Mouse (Mus musculus) liver, adult (tissue): ENCODE measurements around the gene S1pr4.

Experiments
- GATA4 ChIP-seq: IDR thresholded peaks from 2 replicates; pipeline ENCODE4 v1.6.1; 2014; ENCODE audit warnings: mild to moderate bottlenecking, low read length; ENCODE audit not compliant: insufficient replicate concordance

S1pr4 gene

DNA sequence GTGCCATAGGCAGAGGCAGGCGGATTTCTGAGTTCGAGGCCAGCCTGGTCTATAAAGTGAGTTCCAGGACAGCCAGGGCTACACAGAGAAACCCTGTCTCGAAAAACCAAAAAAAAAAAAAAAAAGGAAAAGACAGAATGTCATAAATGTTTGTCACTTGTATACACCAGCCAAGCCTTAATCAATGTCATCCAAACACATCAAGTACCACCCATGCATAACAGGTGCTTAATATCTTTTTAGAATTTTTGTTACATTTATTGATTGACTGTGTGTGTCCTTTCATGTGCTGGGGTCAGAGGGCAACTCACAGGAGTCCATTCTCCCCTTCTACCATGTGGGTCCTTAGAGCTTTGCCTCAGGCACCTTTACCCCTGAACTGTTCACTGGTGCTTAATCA, at the start of gene S1pr4:
S1pr4 (minus strand) TSS at position 101 of the 400 bp plus-strand sequence.
- no peak for TF ChIP-seq GATA4

DNA sequence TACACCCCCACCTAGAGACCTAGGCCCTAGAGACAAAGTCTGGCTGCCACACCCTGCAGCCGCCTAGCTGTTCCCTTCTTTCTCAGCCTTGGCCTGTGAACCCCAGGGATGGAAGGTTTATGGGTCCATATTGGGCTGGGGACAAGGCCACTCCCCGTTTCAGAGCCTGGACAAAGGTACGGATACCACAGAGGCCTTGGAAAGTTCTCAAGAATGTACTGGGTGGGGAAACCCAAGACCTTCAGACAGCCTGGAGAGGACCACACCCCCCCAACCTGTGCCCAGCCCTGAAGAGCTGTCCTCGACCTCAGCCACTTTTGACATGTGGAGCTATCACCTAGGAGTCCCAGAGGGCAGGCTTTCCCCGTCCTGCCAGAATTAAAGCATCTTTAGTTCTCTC, 49.0 kb upstream of the S1pr4 start:
- no peak for TF ChIP-seq GATA4

DNA sequence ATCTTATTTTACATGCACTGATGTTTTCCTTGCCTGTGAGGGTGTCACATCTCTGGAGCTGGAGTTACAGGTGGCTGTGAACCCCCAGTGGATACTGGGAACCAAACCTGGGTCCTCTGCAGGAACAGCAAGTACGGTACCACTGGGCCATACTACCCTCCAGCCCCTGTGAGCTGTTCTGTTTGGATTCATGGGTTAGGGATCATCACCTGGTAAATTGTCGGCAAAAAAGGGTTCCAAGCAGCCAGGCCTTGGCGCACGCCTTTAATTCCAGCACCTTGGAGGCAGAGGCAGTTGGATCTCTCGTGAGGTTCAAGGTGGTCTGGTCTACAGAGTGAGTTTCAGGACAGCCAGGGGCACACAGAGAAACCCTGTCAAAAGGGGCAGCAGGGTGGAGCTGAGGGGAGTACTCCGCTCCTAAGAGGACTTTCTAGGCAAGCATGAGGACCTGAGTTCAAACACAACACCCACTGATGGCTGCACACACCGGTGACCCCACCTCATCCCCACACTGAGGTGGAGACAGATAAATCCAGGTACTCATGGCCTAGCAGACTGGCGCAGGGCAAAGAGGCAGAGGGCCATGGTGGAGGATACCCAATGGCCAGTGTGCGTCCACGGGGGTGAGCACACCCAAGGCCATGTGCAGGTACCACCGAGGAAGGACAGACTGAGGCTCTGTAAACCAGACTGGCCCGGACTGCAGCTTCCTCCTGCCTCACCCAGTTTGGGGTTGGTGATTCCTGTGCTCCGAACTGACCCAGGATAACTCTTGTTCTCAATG, 47.0 kb upstream of the S1pr4 start:
- no peak for TF ChIP-seq GATA4

DNA sequence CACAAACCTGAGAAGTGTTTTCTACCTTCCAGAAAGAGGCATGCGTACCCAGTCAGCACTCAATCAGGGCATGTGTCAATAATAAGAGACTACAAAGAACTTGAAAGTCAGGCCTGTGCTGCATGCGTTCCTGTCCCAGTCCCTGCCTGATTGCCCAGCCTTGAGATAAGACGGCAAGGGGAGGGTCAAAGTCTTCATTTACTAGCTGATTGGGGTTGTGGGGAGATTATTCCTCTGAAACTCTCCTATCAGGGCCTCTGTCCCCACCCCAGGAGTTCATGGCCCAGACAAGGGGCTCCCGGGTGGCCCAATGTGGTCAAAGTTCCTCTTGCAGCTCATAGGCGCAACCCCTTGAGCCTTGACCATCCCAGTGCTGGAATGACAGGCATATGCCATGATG, 46.4 kb upstream of the S1pr4 start:
- TF ChIP-seq GATA4 = no peak

DNA sequence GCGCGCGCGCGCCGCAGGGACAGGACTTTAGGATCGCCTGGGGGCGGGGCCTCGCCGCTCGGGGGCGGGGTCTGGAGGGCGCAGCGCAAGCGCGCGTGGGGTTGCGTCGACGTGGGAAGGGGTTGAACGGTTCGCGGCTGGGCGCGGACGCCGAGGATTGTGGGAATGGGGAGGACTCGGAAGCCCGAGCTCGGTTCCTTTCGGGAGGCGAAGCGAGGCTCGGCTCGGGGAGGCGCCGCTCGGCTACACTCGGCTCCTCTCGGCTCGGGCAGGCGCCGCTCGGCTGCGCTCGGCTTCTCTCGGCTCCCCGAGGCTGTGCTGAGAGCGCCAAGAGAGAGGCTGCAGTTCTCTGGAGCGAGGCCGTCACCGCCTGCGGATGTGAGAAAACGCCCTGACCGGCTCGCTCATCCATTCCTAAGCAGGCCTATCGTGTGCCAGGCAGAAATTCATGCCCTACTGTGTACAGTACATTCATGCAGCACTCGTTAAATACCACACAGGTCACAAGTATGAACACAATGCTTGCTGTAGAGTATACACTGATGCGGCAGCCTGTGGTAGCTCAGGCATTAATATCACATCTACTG, 45.3 kb upstream of the S1pr4 start, which contains the start of gene Gna11:
Gna11 (minus strand) TSS at position 30 of the 587 bp plus-strand sequence.
- no peak for TF ChIP-seq GATA4

DNA sequence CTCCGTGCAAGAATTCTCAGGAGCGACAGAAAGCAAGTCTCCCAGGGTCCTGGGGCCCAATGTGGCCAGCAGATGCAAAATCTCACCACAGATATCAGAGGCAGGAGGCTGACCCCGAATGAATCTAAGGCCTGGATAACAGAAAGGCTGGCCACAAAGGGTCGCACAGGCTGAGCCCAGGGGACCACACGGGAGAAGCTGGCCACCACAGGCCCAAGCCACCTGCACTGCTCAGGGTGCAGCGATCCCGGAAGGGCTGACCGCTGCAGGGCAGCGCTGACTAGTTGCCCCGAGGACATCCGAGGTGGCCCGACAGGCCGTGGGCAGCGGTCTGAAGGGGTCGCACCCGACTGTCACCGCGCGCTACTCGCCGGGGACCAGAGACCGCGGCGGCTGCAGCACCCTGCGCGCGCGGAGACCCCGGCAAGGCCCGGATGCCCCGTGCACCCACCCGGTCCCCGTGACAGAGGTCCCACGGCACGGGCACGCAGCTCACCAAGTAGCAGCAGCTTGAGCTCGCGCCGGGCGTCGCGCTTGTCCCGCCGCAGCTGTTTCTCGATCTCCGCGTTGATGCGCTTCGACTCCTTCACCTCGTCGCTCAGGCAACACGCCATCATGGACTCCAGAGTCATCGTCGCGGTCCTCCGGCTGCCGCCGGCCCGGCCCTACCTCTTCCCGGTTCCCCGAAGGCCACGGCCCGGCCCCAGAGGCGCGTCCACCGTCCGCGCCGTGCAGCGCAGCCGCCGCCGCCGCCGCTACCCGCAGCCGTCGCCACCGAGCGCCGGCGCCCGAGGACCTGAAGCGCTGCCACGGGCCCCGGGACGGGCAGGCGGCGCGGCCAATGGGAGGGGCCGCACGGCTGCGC, 44.6 kb upstream of the S1pr4 start:
- TF ChIP-seq GATA4 = no peak

DNA sequence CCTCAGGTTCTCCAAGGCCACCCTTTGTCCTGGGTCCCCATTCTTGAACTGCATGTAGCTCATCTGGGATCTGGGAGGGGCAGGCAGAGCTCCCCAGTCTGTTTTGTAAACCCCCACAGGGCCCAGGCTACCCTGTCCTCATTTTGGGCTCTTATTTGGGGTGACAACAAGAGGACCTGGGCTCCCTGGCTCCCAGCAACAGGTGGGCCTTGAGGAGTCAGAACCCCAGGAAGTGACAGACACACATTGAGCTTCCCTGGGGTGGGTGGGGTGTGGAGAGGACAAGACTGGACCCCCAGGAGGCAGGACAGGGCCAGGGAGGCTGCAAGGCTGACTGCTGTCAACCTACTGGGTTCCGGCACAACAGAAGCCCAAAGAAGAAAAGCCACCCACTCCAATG, 43.7 kb upstream of the S1pr4 start:
- no peak for TF ChIP-seq GATA4

DNA sequence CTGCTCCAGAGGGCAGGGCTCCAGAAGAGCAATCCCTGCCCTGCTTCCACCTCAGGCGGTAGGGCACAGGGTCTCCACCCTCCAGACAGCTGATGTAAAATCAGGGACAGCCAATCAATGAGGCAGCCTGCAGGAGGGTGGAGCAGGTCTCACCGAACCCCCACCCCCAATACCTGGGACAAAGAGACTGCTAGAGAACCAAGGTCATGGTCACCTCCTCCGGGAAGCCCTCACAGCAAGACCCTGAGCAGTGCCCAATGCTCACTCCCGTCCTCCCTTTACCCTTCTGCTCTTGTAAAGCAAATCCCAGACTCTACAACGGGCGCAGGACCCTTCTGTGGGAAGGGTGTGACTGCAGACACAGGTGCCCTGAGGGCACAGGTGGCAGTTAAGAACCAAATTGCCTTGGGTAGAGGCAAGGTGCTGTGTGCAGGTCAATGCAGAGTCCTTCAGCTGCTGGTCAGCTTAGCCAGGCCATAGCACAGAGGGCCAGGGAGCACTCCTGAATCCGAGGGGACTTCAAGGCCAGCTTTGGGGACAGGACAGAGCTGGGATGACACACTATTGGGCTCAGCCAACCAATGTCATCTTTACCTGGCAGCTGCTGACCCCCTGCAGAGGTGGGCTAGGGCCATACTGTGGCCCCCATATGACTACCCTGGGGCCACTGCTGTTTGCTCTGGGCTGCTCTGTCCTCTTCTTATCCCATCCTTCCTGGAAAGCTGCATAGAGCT, 43.0 kb upstream of the S1pr4 start:
- no peak for TF ChIP-seq GATA4

DNA sequence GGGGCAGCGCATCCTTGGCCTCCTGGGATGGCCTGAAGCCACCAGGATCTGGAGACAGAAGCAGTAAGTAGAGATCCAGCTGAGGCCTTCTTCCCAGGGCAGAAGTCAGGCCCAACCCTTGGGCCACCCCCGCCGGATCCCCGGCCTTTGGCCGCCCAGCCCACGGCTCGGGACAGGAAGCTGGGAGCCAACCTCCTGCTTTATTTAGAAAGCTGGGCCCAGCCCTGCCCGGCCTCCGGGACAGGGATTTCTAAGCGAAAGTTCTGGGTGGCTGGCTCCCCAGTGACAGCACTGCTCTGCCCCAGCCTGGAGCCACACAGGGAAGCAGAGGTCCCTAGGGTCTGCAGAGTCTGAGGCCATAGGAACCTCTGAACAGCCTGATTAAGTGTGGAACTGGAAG, 41.9 kb upstream of the S1pr4 start:
- peak; percentile 3; the same call in 1 of the 2 replicates for TF ChIP-seq GATA4

DNA sequence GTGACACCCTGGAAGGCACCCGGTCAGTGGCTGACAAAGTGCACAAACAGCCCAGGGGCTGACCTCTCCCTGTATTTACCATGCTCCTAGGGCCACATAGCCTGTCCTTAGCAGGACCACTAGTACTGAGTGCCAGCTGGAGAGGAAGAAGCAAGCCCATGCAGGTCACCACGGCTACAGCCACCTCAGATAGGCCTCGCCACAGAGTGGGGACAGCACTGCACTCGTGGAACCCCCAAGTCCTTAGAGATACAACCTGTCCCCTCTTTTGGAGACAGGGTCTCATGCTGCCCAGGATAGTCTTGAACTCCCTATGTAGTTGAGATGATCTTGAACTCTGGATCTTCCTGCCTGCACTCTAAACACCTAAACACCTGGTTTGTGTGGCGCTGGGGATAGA, 41.4 kb upstream of the S1pr4 start:
- TF ChIP-seq GATA4 = 0 out of 2 replicates have a peak, but pooled peaks have one; percentile 4

DNA sequence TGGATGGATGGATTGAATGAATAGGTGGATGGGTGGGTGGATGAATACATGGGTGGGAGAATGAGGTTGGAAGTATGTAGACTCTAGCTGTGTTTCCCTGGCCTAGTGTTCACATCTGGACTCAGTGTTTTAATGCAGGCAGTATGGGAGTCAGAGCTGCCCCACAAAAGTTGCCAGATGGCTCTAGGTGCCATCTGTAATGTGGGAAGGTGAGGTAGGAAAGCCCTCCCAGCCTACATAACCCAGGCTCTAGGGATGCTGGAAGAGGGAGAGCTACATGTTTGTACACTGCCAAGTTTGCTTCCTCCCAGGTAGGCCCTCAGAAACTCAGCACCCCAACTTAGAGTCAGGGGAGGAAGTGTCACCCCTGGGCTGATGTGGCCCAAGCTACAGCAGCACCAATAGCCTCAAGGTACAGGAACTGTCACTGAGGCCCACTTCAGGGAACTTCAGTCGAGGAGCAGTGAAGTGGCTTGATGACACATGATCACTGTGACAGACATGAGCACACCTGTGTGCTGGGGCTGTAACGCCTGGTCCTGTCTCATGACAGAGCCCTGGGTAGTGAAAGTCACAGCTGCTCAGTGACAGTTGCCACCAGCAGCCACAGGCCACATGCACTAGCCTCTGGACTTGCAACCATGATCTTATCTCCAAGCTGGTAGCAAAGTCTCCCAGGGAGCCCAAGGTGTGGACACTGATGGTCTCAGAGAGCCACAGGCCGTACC, 38.6 kb upstream of the S1pr4 start:
- TF ChIP-seq GATA4 = no peak

DNA sequence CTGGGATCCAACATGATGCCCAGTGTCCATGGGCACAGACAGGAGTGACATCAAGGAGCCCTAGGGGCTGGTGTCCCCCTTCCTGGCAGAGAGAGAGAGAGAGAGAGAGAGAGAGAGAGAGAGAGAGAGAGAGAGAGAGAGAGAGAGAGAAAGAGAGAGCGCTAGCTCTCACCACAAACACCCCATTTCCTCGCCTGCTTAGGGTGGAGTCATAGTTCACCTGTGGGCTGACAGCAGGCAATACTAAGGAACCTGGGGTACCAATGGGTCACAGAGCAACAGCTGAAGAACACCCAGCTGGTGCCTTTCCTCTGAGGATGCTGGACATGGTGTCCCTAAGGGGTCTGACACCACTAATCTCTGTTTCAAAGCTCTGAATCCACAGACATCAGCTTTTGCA, 37.5 kb upstream of the S1pr4 start:
- no peak for TF ChIP-seq GATA4

DNA sequence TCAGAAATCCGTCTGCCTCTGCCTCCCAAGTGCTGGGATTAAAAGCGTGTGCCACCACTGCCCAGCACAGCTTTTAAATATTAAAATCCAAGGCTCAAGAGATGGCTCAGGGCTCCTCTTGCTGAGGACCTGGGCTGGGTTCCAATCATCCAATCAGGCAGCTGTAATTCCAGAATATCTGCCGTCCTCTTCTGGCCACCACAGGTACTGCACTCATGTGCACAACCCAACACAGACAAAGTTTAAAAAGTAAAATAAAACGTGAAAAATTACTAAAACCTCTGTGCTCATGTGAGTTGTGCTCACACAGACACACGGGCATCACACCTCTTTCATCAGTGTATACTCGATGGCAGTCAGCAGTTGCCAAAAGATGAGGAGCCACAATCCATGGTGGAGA, 36.8 kb upstream of the S1pr4 start:
- TF ChIP-seq GATA4 = no peak

DNA sequence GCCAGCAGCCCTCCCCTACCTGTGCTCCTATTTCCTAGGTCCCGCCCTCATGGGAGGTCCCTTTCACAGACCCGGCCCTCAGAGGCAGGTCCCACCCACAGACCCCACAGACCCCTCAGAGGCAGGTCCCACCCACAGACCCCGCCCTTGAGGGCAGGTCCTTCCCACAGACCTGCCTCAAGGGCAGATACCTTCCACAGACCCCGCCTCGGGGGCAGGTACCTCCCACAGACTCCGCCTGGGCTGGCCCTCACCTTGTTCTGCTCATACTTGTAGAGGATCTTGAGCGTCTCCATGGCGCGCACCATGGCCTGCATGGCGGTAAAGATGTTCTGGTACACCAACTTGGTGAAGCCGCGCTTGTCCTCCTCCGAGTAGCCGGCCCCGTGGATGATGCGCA, 34.9 kb upstream of the S1pr4 start:
- TF ChIP-seq GATA4 = no peak
